Mouse (Mus musculus): Measurements from ENCODE around the gene Nit1. TPM values are rescaled to one million over a fixed set of nuclear protein-coding genes. Genes with fewer than 3 reads are reported as not detected.
A peak's percentile ranks its signal among the peaks of the same experiment; 100 is the strongest.
"Not testable (repeated sequence)": the region's sequence is repeated elsewhere in the genome, so short reads cannot be mapped to it uniquely, and the experiment has no call there.

Nit1 gene
- total RNA-seq, 2 experiments from 2014 or later: 42.2 to 43.4 TPM

DNA sequence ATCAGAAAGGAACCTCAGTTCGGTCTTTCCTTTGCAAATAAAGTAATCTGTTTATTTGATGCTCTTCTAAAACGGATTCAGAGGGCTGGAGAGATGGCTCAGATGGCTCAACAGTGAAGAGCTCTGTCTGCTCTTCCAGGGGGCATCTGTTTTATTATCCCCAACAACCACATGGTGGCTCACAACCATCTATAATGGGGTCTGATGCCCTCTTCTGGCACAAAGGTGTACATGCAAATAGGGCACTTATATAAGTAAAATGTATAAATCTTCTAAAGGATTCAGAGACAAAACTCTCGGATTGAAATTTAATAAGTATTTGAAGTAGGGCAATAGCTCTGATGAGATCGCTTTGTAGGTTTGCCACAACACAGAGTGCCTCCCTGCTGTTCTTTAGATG is 13.0 kb upstream of the Nit1 start:
- intact Hi-C loops (cut with DNase I): loop anchor here (5.0 kb wide), 1 partner anchor 36 kb away; no protein-coding TSS in a partner anchor
- peak; percentile 28 to 69 for DNase-seq (ENCODE audit: low spot score in 2 of 2)

DNA sequence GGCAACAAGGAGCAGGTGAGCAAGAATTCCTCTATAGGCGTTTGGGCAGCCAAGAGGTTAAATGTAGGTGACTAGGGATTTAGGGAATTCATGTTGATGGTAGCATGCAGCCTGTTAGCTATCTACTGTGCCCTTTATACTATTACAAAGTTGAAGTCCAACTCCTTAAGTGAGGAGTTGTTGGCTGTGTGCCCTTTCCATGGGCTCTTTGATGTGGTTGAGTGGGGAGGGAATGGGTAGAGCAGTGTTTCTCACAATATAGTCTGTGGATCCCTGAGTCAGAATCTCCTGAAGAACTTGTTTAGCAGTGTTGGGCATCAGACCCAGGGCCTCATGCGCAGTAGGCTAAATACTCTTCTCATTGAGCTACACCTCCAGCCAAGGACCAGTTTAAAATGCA is 11.4 kb upstream of the Nit1 start:
- no peak for DNase-seq (ENCODE audit: low spot score in 2 of 2)
- intact Hi-C loops (cut with DNase I): loop anchor here (5.0 kb wide), 1 partner anchor 35 kb away; no protein-coding TSS in a partner anchor

DNA sequence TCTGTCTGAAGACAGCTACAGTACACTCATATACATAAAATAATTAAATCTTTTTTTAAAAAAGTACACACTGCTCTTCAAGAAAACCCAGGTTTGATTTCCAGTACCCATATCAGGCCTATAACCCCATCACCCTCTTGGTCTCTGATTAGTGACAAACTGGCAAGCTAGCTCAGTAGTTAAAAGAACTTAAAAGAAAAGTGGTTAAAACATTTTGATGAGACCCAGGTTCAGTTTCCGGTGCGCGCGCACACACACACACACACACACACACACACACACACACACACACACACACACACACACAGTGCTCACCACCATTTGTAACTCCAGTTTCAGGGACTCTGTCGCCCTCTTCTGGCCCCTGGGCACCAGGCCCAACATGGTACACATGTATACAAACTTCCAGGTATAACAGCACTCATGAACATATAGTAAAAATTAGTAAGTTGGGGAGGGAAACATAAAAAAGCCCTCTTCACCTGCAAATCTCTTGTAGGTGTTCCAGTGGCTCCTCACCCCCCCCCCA is 10.4 kb upstream of the Nit1 start:
- no peak for DNase-seq (ENCODE audit: low spot score in 2 of 2)
- intact Hi-C loops (cut with DNase I): loop anchor here (5.0 kb wide), 1 partner anchor 34 kb away; no protein-coding TSS in a partner anchor

GRCm38 (mm10) chr1:171349210-171349609 is 3.8 kb upstream of the Nit1 start:
- intact Hi-C loops (cut with DNase I): no loop called here

GRCm38 (mm10) chr1:171348665-171349064 is 3.2 kb upstream of the Nit1 start:
- intact Hi-C loops (cut with DNase I): no loop called here
- DNase-seq (ENCODE audit: low spot score in 2 of 2): no peak

More at GRCm38 (mm10) chr1:171349210-171349609, 3.8 kb upstream of the Nit1 start:
- DNase-seq (ENCODE audit: low spot score in 2 of 2): no peak

DNA sequence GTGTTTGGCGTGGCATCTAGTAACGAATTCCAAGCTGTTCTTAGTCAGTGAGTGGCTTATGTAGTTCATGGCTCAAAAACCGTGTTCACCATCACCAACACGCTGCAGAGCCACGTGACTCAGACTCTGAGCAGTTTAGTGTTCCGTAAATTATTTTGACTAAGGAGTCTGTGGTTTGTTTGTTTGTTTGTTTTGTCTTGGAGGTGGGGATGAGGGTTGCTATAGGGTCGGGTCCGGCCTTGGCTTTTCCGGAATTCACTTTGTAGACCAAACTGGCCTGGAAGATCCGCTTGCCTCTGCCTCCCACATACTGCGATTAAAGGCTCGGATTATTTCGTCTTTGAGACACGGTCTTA is 627 bp upstream of the Nit1 start:
- intact Hi-C loops (cut with DNase I): no loop called here
- peak in 1 of 2 experiments; percentile 16 for DNase-seq (ENCODE audit: low spot score in 2 of 2)

GRCm38 (mm10) chr1:171344715-171345114 is 731 bp downstream of the Nit1 start:
- DNase-seq (ENCODE audit: low spot score in 2 of 2): no peak
- intact Hi-C loops (cut with DNase I): no loop called here

DNA sequence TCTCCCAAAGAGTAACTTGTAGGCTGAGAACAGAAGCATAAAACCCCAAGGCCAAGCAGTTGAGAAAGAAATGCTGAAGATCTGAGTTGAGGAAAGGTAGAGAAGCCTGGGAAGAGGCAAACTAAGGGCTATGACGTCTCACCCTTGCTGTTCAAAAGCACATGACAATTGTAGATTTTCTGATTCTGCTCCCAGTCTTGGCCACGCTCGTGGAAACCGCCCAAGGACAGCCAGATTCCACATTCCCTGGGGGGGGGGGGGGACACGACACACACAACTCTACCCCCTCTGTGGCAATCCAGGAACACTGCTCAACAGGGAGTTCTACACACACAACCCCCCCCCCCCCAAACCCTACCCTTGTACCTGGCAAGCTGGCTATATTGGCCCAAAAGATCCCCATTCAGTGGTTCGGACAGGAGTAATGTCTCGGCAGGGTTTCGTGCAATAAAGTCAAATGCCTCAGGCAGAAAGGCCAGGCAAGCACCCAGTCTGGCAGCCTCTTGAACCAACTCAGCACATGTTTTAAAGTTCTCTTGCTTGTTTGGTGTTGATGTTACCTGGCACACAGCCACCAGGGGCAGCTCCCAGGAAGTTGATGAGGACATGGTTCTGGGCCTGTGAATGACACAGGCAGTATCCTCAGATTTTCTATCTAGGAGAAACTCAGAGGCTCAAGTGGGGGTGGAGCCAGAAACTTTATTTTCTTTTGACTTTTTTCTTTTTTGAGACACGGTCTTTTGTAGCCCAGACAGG is 1.3 kb downstream of the Nit1 start:
- peak in 1 of 2 experiments; percentile 28 for DNase-seq (ENCODE audit: low spot score in 2 of 2)
- intact Hi-C loops (cut with DNase I): no loop called here

DNA sequence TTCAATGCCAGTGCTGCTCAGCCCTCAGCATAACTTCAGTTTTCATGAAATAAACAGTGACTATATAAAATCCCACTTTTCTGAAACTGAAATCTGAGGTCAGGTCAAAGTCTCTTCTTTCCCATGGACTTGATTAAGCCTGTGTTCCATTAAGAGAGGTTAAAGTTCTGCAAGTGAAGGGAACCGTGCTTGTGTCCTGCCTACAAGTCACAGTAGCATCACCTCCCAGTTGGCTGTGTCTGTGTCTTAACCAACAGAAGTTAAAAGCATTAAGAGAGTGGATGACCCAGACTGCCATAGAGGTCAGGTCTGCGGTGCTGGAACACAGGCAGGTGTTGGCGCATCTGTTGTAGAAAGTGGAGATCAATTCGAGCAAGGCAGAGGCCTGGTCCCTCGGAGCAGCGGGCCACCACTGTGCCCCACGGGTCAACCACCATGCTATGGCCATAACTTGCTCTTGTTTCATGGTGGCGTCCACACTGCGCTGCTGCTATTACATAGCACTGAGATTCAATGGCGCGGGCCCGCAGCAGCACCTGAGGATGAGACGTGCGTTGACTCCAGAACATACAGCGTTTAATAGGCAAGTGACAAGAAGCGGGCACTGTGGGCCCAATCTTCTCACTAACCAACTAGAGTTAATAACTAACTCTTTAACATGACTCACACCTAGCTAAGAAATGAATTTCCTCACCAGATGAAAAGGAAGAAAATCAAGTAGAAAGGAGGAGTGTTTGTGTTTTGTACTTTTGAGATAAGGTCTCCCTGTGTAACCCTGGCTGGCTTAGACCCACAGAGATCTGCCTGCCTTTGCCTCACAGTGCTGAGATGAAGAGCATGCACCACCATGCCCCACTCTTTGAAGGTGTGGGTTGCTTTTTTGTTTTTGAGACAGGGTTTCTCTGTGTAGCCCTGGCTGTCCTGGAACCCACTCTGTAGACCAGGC is 2.9 kb downstream of the Nit1 start:
- intact Hi-C loops (cut with DNase I): no loop called here
- DNase-seq (ENCODE audit: low spot score in 2 of 2): no peak

- intact Hi-C loops (cut with DNase I): no loop called here
Observed at GRCm38 (mm10) chr1:171330216-171330560, 15.3 kb downstream of the Nit1 start.

GRCm38 (mm10) chr1:171329433-171330215 is 15.8 kb downstream of the Nit1 start:
- intact Hi-C loops (cut with DNase I): loop anchor here (2.0 to 5.0 kb wide), 2 partner anchors 35 to 107 kb away; partner anchors contain the start of genes Tomm40l and Ufc1
- peak in 1 of 2 experiments; percentile 37 for DNase-seq (ENCODE audit: low spot score in 2 of 2)

More at GRCm38 (mm10) chr1:171330216-171330560, 15.3 kb downstream of the Nit1 start:
- DNase-seq (ENCODE audit: low spot score in 2 of 2): no peak

DNA sequence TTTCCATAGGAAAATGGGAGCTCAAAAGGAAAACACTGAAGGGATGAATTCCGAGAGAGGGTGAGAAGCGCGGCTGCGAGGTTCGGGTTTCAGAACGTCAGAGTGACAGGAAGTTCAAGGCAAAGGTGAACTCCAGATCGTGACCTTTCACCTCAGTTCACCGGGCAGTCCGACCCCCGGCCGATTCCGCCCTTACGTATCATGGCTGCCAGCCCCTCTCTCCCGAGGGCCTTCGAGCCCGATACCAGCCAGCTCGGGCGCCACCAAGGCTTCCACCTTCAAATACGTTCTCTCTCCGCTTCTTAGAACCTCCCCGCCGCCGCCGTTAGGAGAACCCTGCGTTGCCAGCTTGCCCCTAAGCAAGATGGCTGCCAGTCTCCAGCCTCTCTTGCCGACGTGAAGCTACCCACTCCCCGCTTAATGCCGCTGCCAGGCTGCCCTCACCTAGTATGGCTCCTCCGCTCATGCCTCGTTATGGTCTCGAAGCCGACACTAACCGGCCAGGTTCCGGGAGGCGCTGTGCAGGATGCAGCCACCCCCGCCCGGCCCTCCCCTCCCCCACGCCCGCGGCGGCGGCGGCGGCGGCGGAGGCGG is 16.5 kb downstream of the Nit1 start, which contains the start of gene Dedd:
Gene Dedd (plus strand): TSS at position 307 of the 594 bp plus-strand sequence.
- intact Hi-C loops (cut with DNase I): loop anchor here (2.0 to 5.0 kb wide), 2 partner anchors 34 to 107 kb away; partner anchors contain the start of genes Tomm40l and Ufc1
- DNase-seq (ENCODE audit: low spot score in 2 of 2): peak; percentile 94 to 97

- DNase-seq (ENCODE audit: low spot score in 2 of 2): no peak
- intact Hi-C loops (cut with DNase I): loop anchor here (2.0 to 5.0 kb wide), 2 partner anchors 33 to 106 kb away; partner anchors contain the start of genes Tomm40l and Ufc1
Observed at GRCm38 (mm10) chr1:171328244-171328643, 17.2 kb downstream of the Nit1 start.

- not testable (repeated sequence) for DNase-seq (ENCODE audit: low spot score in 2 of 2)
- intact Hi-C loops (cut with DNase I): loop anchor here (5.0 kb wide), 1 partner anchor 104 kb away; the partner anchor contains the start of gene Tomm40l
Observed at GRCm38 (mm10) chr1:171326588-171326987, 18.9 kb downstream of the Nit1 start.

DNA sequence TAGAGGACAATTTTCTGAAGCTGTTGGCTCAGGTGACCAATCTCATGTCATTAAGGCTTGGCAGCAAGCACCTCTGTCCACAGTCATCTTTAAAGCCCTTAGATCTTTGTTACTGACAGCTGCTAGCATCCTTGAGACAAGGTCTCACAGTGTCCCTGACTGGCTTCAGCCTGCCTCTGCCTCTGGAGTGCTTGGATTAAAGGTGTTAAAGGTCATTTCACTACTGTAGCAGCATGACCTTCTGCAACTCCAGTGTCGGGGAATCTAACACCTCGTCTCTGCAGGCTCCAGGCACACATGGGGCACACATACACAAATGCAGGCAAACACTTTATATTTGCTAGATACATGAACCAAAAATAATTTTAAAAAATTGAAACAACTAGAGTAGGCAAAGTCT is 19.9 kb downstream of the Nit1 start:
- DNase-seq (ENCODE audit: low spot score in 2 of 2): no peak
- intact Hi-C loops (cut with DNase I): loop anchor here (5.0 kb wide), 1 partner anchor 103 kb away; the partner anchor contains the start of gene Tomm40l

- DNase-seq (ENCODE audit: low spot score in 2 of 2): no peak
- intact Hi-C loops (cut with DNase I): loop anchor here (5.0 kb wide), 1 partner anchor 35 kb away; no protein-coding TSS in a partner anchor
Observed at GRCm38 (mm10) chr1:171322012-171322411, 23.4 kb downstream of the Nit1 start.

- intact Hi-C loops (cut with DNase I): loop anchor here (5.0 kb wide), 1 partner anchor 36 kb away; no protein-coding TSS in a partner anchor
- no peak for DNase-seq (ENCODE audit: low spot score in 2 of 2)
Observed at GRCm38 (mm10) chr1:171321415-171321814, 24.0 kb downstream of the Nit1 start.

GRCm38 (mm10) chr1:171320151-171320550 is 25.3 kb downstream of the Nit1 start:
- intact Hi-C loops (cut with DNase I): loop anchor here (5.0 kb wide), 1 partner anchor 37 kb away; no protein-coding TSS in a partner anchor
- no peak for DNase-seq (ENCODE audit: low spot score in 2 of 2)
